Comparison of ENCODE assay signal across 23 mouse cellular contexts in genomic region chr1:96019443-96019842, GRCm38 (mm10).
"Had no signal": no experiment of that assay in that cellular context is flagged by ENCODE, and none has a peak within 500 bp of the region (broad histone marks: within the 10 kb centered on the region; RNA-seq: fewer than 3 reads in every experiment).

No protein-coding gene starts in this region.

- H3K27me3 ChIP-seq: limb, embryonic 12.5 days; limb, embryonic 15.5 days; midbrain, embryonic 13.5 days; neural tube, embryonic 13.5 days had no signal

- H3K4me3 ChIP-seq: limb, embryonic 12.5 days; limb, embryonic 15.5 days; midbrain, embryonic 13.5 days; myocyte; neural tube, embryonic 13.5 days had no signal

- H3K27ac ChIP-seq: limb, embryonic 12.5 days; limb, embryonic 15.5 days; liver, embryonic 14.5 days; macrophage; midbrain, embryonic 13.5 days; neural tube, embryonic 13.5 days; stomach, postnatal 0 days had no signal

- H3K9ac ChIP-seq: limb, embryonic 12.5 days; limb, embryonic 15.5 days; liver, embryonic 14.5 days; liver, postnatal 0 days; lung, embryonic 14.5 days; midbrain, embryonic 13.5 days; neural tube, embryonic 13.5 days had no signal

- ATAC-seq: liver, postnatal 0 days; lung, postnatal 0 days; midbrain, embryonic 13.5 days had no signal

- DNase-seq: kidney, adult 11 months; kidney, adult 8-10 months; kidney, postnatal 14 days; kidney, postnatal 4 days; left cerebral cortex, postnatal 4 days; liver, postnatal 0 days; lung, embryonic 14.5 days; right cerebral cortex, adult 18-20 months; right cerebral cortex, postnatal 14 days; right cerebral cortex, postnatal 4 days; thymus, adult 2 months; thymus, postnatal 14 days; thymus, postnatal 4 days had no signal

- H3K36me3 ChIP-seq: limb, embryonic 12.5 days; limb, embryonic 15.5 days; midbrain, embryonic 13.5 days; neural tube, embryonic 13.5 days had no signal

- H3K9me3 ChIP-seq: limb, embryonic 12.5 days; limb, embryonic 15.5 days; midbrain, embryonic 13.5 days; neural tube, embryonic 13.5 days had no signal

- H3K4me1 ChIP-seq: limb, embryonic 12.5 days; limb, embryonic 15.5 days; neural tube, embryonic 13.5 days had no signal

- H3K4me2 ChIP-seq: limb, embryonic 12.5 days; limb, embryonic 15.5 days; liver, embryonic 11.5 days; lung, embryonic 14.5 days; midbrain, embryonic 13.5 days; neural tube, embryonic 13.5 days had no signal
